Mouse (Mus musculus) kidney, embryonic 16.5 days (tissue): ENCODE measurements around the gene Sgk1. TPM values are rescaled to one million over a fixed set of nuclear protein-coding genes. Genes with fewer than 3 reads are reported as not detected.
"Not testable (repeated sequence)": the region's sequence is repeated elsewhere in the genome, so short reads cannot be mapped to it uniquely, and the experiment has no call there.

Source experiments
- ATAC-seq: fragments of 200-750 bp; cut with Nextera tagmentation; 2 replicates; pipeline ENCODE4 v1.8.0; 2017; ENCODE audit warnings: moderate TSS enrichment; ENCODE audit not compliant: low FRiP score, low TSS enrichment
- H3K27ac ChIP-seq: fragments of 300-500 bp; sonication (generic); 2 replicates; pipeline ENCODE4 v1.5.1; 2014; ENCODE audit warnings: low read length
- H3K27me3 ChIP-seq: fragments of 300-500 bp; sonication (generic); 2 replicates; pipeline ENCODE4 v1.6.1; 2014; ENCODE audit warnings: low read length, control low read depth, mixed read lengths; ENCODE audit not compliant: insufficient read depth
- H3K36me3 ChIP-seq: fragments of 300-500 bp; sonication (generic); 2 replicates; pipeline ENCODE4 v1.6.1; 2014; ENCODE audit warnings: low read length, control low read depth, mixed read lengths; ENCODE audit not compliant: insufficient read depth
- H3K4me1 ChIP-seq: fragments of 300-500 bp; sonication (generic); 2 replicates; pipeline ENCODE4 v1.6.1; 2014; ENCODE audit warnings: low read length, control low read depth, mixed read lengths; ENCODE audit not compliant: insufficient read depth
- H3K4me2 ChIP-seq: fragments of 300-500 bp; sonication (generic); replicated peaks from 2 replicates; pipeline ENCODE4 v1.6.1; 2014; ENCODE audit warnings: low read depth, low read length
- H3K4me3 ChIP-seq: fragments of 300-500 bp; sonication (generic); 2 replicates; pipeline ENCODE4 v1.5.1; 2014; ENCODE audit warnings: mild to moderate bottlenecking, low read length
- H3K9ac ChIP-seq: fragments of 300-500 bp; sonication (generic); replicated peaks from 2 replicates; pipeline ENCODE4 v1.6.1; 2014; ENCODE audit warnings: low read length
- H3K9me3 ChIP-seq: fragments of 300-500 bp; sonication (generic); 2 replicates; pipeline ENCODE4 v1.6.1; 2016; ENCODE audit warnings: low read length, control low read depth
- WGBS: fragments of 180-500 bp; shearing (Covaris S2); extraction: QIAGEN DNeasy Blood & Tissue Kit; methylation state at CpG from one replicate; pipeline ENCODE4 v1.1.7; 2014; 5-methylcytosine and 5-hydroxymethylcytosine counted together
- polyA plus RNA-seq: library from polyadenylated mRNA; unstranded; fragments of >200 nt; fragmentation: Nextera tagmentation; extraction: Ambion mirVana; gene quantifications from 2 replicates; pipeline ENCODE4 v1.2.1, GENCODE M21; 2015

Gene Sgk1
- polyA plus RNA-seq, 1 experiment from 2014 or later = 105 TPM

DNA sequence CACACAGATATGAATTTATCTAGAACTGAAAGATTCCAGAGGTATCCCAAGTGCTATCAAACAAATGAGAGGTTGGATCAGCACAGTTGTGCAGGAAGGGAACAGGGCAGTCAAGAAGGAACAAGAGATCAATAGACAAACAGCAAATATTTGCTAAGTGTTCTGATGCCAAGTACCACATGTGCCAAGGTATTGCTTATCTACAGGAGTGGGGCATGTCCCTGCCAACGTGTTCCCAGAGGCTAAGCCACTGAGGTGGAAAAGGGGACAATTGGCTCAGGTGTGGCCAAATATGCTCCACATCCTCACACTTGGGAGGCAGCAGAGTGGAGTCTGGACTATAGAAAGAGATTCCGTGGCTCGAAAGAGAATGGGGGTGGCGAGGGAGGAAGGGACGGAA lies 119.6 kb downstream of the Sgk1 start:
- no peak overlapping the region for H3K27ac ChIP-seq
- peaks cover 15% of the 10 kb centered on the region for H3K36me3 ChIP-seq
- WGBS = 67% methylated on average over 4 of the region's 5 CpGs
- no peaks in the 10 kb centered on the region for H3K4me1 ChIP-seq
- H3K4me3 ChIP-seq = no peak overlapping the region
- no peaks in the 10 kb centered on the region for H3K27me3 ChIP-seq
- no peak overlapping the region for H3K9ac ChIP-seq
- H3K9me3 ChIP-seq = no peaks in the 10 kb centered on the region
- ATAC-seq = no peak
- H3K4me2 ChIP-seq = no peak overlapping the region

DNA sequence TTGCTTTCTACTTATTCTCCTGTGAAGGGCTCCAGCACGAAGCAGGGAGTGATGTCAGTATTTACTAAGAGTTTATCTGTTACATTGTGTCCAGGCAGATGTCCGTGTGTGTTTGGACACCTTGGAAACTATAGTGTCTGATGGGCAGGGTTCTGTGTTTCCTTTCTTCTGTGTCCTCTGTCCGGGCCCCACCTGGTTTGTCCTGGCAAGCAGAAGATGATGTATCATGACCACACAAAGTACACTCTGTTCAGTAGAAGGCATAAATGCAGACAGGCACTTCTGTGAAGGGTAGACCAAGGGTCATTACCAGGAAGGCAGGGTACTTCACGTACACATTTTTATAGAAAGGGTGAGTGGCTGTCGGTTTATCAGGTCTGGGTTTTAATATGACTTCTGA lies 122.8 kb downstream of the Sgk1 start:
- ATAC-seq = no peak
- H3K4me3 ChIP-seq = no peak overlapping the region
- no peaks in the 10 kb centered on the region for H3K9me3 ChIP-seq
- H3K27me3 ChIP-seq = no peaks in the 10 kb centered on the region
- no peak overlapping the region for H3K27ac ChIP-seq
- no peak overlapping the region for H3K9ac ChIP-seq
- no peak overlapping the region for H3K4me2 ChIP-seq
- H3K36me3 ChIP-seq = no peaks in the 10 kb centered on the region
- 85% methylated on average over 5 of the region's 5 CpGs for WGBS
- no peaks in the 10 kb centered on the region for H3K4me1 ChIP-seq

DNA sequence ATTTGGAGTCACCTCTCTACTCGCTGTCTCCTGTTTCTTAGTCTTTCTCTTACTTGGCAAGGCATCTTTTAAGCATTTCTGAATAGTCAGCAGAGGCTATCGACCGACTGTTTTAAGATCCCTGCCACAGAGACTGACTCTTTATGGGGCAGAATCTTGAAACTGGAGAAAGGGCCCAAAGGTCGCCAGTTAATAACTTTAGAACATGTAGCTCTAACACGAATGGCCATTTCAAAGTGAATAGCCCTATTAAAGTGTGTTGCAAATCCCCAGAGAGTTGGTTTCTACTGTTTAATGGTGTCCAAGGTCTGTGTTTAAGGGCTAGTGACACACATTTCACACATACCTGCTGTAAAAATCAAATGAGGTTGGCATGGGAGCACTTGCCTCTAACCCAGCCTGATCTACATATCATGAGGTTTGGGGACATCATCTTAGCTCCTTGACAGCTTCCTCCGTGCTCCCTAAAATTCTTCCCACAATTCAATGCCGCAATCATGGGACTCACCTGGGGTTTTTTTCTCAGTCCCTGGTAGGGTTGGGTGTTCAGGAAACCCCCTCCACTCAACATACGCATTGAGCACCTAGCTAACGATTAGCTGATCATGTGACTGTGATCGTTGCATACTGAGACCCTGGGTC lies 125.3 kb downstream of the Sgk1 start:
- H3K4me2 ChIP-seq = no peak overlapping the region
- H3K27me3 ChIP-seq = no peaks in the 10 kb centered on the region
- WGBS = 69% methylated on average over 10 of the region's 10 CpGs
- no peaks in the 10 kb centered on the region for H3K4me1 ChIP-seq
- no peak overlapping the region for H3K27ac ChIP-seq
- no peaks in the 10 kb centered on the region for H3K9me3 ChIP-seq
- H3K36me3 ChIP-seq = no peaks in the 10 kb centered on the region
- ATAC-seq = no peak
- no peak overlapping the region for H3K4me3 ChIP-seq
- no peak overlapping the region for H3K9ac ChIP-seq

DNA sequence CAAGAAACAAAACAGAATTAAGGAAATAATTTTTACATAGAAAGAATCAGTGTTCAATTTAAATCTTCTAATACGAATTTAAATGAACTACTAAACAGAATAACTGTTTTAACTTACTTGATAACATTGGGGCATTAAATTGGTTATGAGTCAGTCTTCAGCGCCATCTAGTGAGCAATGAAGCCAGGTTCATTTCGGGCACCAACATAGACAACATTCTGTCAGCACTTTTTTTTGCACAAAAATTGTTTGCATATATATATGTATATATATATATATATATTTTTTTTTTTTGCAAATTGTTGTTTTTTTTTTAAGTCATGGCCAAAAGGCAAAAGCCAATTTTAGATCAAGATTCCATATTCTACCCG lies 125.8 kb downstream of the Sgk1 start:
- Histone ChIP-seq H3K4me2 (no peak overlapping the region), H3K4me1 (no peaks in the 10 kb centered on the region), H3K4me3 (no peak overlapping the region), H3K27me3 (no peaks in the 10 kb centered on the region), H3K9ac (no peak overlapping the region), H3K9me3 (no peaks in the 10 kb centered on the region), H3K27ac (no peak overlapping the region), H3K36me3 (no peaks in the 10 kb centered on the region)
- 43% methylated on average over 4 of the region's 4 CpGs for WGBS
- ATAC-seq = no peak

DNA sequence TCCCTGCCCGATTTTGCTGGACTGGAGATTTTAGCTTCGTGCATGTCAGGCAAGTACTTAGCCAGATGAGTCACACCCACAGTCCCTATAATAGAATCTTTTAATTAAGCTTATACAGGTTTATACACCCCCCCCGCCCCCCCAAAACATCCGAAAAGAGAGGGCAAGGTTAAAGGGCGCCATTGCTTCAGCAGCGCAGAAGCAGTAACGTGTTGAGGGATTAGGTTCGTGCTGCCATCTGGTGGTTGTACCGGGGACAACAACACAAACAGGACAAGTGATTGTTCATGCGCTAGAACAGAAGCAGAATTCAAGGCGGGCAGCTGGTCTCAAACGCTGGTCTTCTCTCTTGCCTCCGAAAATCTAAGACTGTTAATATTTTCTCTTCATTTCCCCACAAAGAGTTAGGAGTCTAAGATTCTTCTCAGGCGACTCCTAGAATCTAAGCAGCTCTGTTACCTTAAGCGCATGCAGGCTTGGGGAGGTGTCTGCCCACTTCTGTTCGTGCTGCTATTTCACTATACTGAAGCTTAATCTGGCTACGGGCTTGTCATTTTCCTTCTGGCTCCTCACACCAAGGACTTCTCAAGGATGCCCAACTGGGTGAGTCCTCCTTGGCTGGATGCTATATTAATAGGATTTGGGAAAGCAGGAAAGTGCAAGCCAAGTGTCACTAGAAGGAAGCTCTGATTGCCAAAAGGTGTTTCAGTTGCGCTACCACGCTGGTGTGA lies 128.3 kb downstream of the Sgk1 start:
- Histone ChIP-seq H3K36me3 (no peaks in the 10 kb centered on the region), H3K4me2 (0 out of 2 replicates have a peak overlapping the region, but pooled peaks have one; percentile 13), H3K9ac (no peak overlapping the region), H3K4me1 (no peaks in the 10 kb centered on the region), H3K9me3 (no peaks in the 10 kb centered on the region), H3K4me3 (no peak overlapping the region), H3K27me3 (no peaks in the 10 kb centered on the region), H3K27ac (no peak overlapping the region)
- WGBS = 41% methylated on average over 19 of the region's 19 CpGs
- ATAC-seq = 0 out of 2 replicates have a peak, but pooled peaks have one; percentile 54

DNA sequence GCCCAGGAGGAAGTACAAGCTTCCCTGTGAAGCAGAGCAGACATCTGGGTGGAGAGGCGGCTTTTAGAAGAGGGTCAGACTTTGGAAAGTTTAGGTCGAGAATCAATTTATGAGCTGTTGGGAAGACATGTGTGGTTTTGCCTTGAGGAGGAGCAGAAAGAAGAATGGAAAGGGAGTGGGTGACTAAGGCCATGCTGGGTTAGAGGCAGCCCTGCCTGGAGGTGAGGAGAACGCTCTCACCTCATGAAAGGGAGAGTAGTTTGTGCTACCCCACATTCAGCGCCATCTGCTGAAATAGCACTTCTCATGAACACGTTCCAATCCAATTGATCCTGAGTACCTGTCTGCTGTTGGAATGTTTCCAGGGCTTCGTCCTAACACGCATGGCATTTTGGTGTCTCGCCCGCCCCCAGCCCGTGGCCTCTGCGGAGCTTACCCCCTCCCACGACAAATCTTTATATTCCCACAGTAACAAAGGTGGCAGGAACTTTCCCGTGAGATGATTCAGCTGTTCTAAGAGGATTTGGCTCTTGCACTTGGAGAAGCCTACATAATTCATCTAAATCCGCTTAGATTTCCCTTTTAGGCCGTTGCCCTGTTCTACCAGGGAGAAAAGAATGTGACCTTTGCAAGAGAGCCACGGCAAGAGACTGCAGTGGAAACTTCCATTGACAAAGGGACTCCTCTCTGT lies 135.6 kb downstream of the Sgk1 start:
- Histone ChIP-seq H3K4me3 (no peak overlapping the region), H3K9ac (no peak overlapping the region), H3K4me2 (no peak overlapping the region), H3K27ac (no peak overlapping the region), H3K9me3 (no peaks in the 10 kb centered on the region), H3K36me3 (no peaks in the 10 kb centered on the region), H3K4me1 (no peaks in the 10 kb centered on the region), H3K27me3 (no peaks in the 10 kb centered on the region)
- no peak for ATAC-seq
- 52% methylated on average over 16 of the region's 16 CpGs for WGBS

DNA sequence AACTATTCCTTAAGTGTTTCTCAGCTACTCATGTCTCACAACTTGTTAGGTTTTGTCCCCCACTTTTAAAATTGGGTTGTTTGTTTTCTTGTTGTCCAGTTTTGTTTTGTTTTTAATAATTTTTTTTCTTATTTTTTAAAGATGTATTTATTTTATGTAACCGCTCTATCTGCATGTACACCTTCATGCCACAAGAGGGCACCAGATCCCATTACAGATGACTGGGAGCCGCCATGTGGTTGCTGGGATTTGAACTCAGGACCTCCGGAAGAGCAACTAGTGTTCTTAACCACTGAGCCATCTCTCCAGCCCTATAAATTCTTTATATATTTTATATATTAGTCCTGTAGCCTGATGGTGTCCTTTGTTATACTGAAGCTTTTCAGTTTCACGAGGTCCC lies 136.6 kb downstream of the Sgk1 start:
- no peak overlapping the region for H3K27ac ChIP-seq
- no peaks in the 10 kb centered on the region for H3K27me3 ChIP-seq
- 94% methylated on average over 4 of the region's 4 CpGs for WGBS
- no peaks in the 10 kb centered on the region for H3K36me3 ChIP-seq
- H3K4me2 ChIP-seq = no peak overlapping the region
- no peak overlapping the region for H3K9ac ChIP-seq
- no peaks in the 10 kb centered on the region for H3K9me3 ChIP-seq
- ATAC-seq = no peak
- H3K4me1 ChIP-seq = no peaks in the 10 kb centered on the region
- no peak overlapping the region for H3K4me3 ChIP-seq

DNA sequence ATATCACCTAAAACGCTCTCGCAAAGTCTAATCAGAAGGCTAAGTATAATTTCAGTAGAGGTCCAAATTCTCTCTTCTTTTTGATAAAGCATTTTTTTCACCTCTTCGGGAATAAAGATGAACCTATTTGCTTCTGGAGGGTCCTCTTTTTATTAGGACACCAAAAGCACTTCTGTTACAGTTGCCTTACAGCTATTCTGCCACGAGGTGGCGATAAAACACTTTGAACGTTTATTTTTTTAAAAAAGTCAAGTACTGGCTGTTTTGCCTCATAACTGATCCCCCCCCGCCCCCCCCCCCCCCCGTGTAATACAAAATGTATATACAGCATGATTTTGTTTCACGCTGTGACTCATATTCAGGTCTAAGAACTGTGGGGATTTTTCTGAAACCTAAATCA lies 152.3 kb downstream of the Sgk1 start:
- WGBS = 10% methylated on average over 9 of the region's 9 CpGs
- no peaks in the 10 kb centered on the region for H3K36me3 ChIP-seq
- no peaks in the 10 kb centered on the region for H3K27me3 ChIP-seq
- no peak overlapping the region for H3K9ac ChIP-seq
- no peak overlapping the region for H3K27ac ChIP-seq
- H3K9me3 ChIP-seq = no peaks in the 10 kb centered on the region
- ATAC-seq = no peak
- H3K4me3 ChIP-seq = no peak overlapping the region
- H3K4me2 ChIP-seq = no peak overlapping the region
- H3K4me1 ChIP-seq = no peaks in the 10 kb centered on the region

DNA sequence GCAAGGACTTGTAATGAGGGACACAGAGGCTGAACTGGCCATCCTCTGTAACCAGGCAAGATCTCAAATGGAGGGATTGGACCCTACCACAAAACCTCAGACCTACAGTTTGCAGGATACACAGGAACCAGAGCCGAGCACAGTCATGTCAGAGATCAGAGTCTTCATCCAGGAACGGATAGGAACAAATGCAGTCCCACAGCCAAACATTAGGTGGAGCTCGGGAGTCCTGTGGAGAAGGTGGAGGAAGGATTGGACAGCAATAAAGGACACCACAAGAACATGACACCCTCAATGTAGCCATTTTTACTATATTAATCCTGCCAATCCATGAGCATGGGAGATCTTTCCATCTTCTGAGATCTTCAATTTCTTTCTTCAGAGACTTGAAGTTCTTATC lies 154.3 kb downstream of the Sgk1 start:
- H3K36me3 ChIP-seq, H3K27ac ChIP-seq, H3K4me2 ChIP-seq, H3K27me3 ChIP-seq, H3K4me1 ChIP-seq, H3K9me3 ChIP-seq, ATAC-seq, H3K9ac ChIP-seq, H3K4me3 ChIP-seq: not testable (repeated sequence)
- WGBS = 4% methylated on average over 3 of the region's 3 CpGs
